Mouse (Mus musculus) limb, embryonic 15.5 days (tissue): ENCODE measurements around the gene Adck1. TPM values are rescaled to one million over a fixed set of nuclear protein-coding genes. Genes with fewer than 3 reads are reported as not detected.
"Not testable (repeated sequence)": the region's sequence is repeated elsewhere in the genome, so short reads cannot be mapped to it uniquely, and the experiment has no call there.

ENCODE experiments used
- ATAC-seq: fragments of 200-750 bp; cut with Nextera tagmentation; 2 replicates; pipeline ENCODE4 v1.8.0; 2017; ENCODE audit warnings: low read depth, moderate TSS enrichment; ENCODE audit not compliant: insufficient number of reproducible peaks, low FRiP score, low TSS enrichment
- H3K27ac ChIP-seq: fragments of 300-500 bp; sonication (generic); 2 replicates; pipeline ENCODE4 v1.5.1; 2015; ENCODE audit warnings: moderate library complexity, mild to moderate bottlenecking, inconsistent platforms
- H3K27me3 ChIP-seq: fragments of 300-500 bp; sonication (generic); 2 replicates; pipeline ENCODE4 v1.6.1; 2015; ENCODE audit warnings: inconsistent platforms
- H3K36me3 ChIP-seq: fragments of 300-500 bp; sonication (generic); 2 replicates; pipeline ENCODE4 v1.6.1; 2015; ENCODE audit warnings: inconsistent platforms
- H3K4me1 ChIP-seq: fragments of 300-500 bp; sonication (generic); 2 replicates; pipeline ENCODE4 v1.6.1; 2015; ENCODE audit warnings: inconsistent platforms
- H3K4me2 ChIP-seq: fragments of 300-500 bp; sonication (generic); 2 replicates; pipeline ENCODE4 v1.6.1; 2015; ENCODE audit warnings: mild to moderate bottlenecking, inconsistent platforms
- H3K4me3 ChIP-seq: fragments of 300-500 bp; sonication (generic); 2 replicates; pipeline ENCODE4 v1.5.1; 2015; ENCODE audit warnings: mild to moderate bottlenecking, inconsistent platforms
- H3K9ac ChIP-seq: fragments of 300-500 bp; sonication (generic); 2 replicates; pipeline ENCODE4 v1.6.1; 2015; ENCODE audit warnings: inconsistent platforms
- H3K9me3 ChIP-seq: fragments of 300-500 bp; sonication (generic); 2 replicates; pipeline ENCODE4 v1.6.1; 2016; ENCODE audit warnings: inconsistent platforms
- WGBS: fragments of 180-500 bp; shearing (Covaris S2); methylation state at CpG from one replicate; pipeline ENCODE4 v1.1.7; 2015; 5-methylcytosine and 5-hydroxymethylcytosine counted together
- polyA plus RNA-seq: library from polyadenylated mRNA; unstranded; fragments of >200 nt; fragmentation: Nextera tagmentation; extraction: Ambion mirVana; gene quantifications from 2 replicates; pipeline ENCODE4 v1.2.1, GENCODE M21; 2015

The Adck1 gene
- polyA plus RNA-seq, 1 experiment from 2014 or later = 18.7 TPM

- no peaks in the 10 kb centered on the region for H3K4me1 ChIP-seq
- no peaks in the 10 kb centered on the region for H3K9me3 ChIP-seq
- H3K36me3 ChIP-seq = peaks cover 13% of the 10 kb centered on the region
- H3K27me3 ChIP-seq = no peaks in the 10 kb centered on the region
- no peak overlapping the region for H3K4me2 ChIP-seq
- H3K9ac ChIP-seq = no peak overlapping the region
- H3K4me3 ChIP-seq = no peak overlapping the region
- WGBS = 90% methylated on average over 6 of the region's 6 CpGs
- no peak for ATAC-seq
- no peak overlapping the region for H3K27ac ChIP-seq
These were observed 100.7 kb downstream of the Adck1 start for GRCm38 (mm10) chr12:88461026-88461425.

GRCm38 (mm10) chr12:88463588-88464290 is 103.4 kb downstream of the Adck1 start:
- no peak overlapping the region for H3K9ac ChIP-seq
- no peaks in the 10 kb centered on the region for H3K27me3 ChIP-seq
- H3K4me3 ChIP-seq = no peak overlapping the region
- H3K4me1 ChIP-seq = no peaks in the 10 kb centered on the region
- ATAC-seq = no peak
- H3K9me3 ChIP-seq = no peaks in the 10 kb centered on the region
- WGBS = 83% methylated on average over 10 of the region's 10 CpGs
- no peak overlapping the region for H3K4me2 ChIP-seq
- peaks cover 10% of the 10 kb centered on the region for H3K36me3 ChIP-seq
- no peak overlapping the region for H3K27ac ChIP-seq

GRCm38 (mm10) chr12:88466801-88467200 is 106.4 kb downstream of the Adck1 start:
- Histone ChIP-seq H3K4me2 (no peak overlapping the region), H3K27ac (no peak overlapping the region), H3K36me3 (no peaks in the 10 kb centered on the region), H3K4me1 (no peaks in the 10 kb centered on the region), H3K9ac (no peak overlapping the region), H3K27me3 (no peaks in the 10 kb centered on the region), H3K4me3 (no peak overlapping the region), H3K9me3 (no peaks in the 10 kb centered on the region)
- WGBS = 75% methylated on average over 6 of the region's 6 CpGs
- no peak for ATAC-seq

- Histone ChIP-seq H3K4me3 (no peak overlapping the region), H3K36me3 (no peaks in the 10 kb centered on the region), H3K9ac (no peak overlapping the region), H3K4me2 (no peak overlapping the region), H3K27me3 (no peaks in the 10 kb centered on the region), H3K9me3 (no peaks in the 10 kb centered on the region), H3K4me1 (no peaks in the 10 kb centered on the region), H3K27ac (no peak overlapping the region)
- WGBS = 43% methylated on average over 3 of the region's 3 CpGs
- no peak for ATAC-seq
These were observed 106.9 kb downstream of the Adck1 start for GRCm38 (mm10) chr12:88467257-88467656.

GRCm38 (mm10) chr12:88467935-88468465 is 107.6 kb downstream of the Adck1 start:
- ATAC-seq = no peak
- no peaks in the 10 kb centered on the region for H3K4me1 ChIP-seq
- H3K27ac ChIP-seq = no peak overlapping the region
- H3K36me3 ChIP-seq = no peaks in the 10 kb centered on the region
- WGBS = 70% methylated on average over 5 of the region's 5 CpGs
- H3K27me3 ChIP-seq = no peaks in the 10 kb centered on the region
- H3K9me3 ChIP-seq = no peaks in the 10 kb centered on the region
- H3K9ac ChIP-seq = no peak overlapping the region
- no peak overlapping the region for H3K4me2 ChIP-seq
- no peak overlapping the region for H3K4me3 ChIP-seq

GRCm38 (mm10) chr12:88468691-88469090 is 108.3 kb downstream of the Adck1 start:
- Histone ChIP-seq H3K27me3 (no peaks in the 10 kb centered on the region), H3K4me2 (no peak overlapping the region), H3K4me1 (no peaks in the 10 kb centered on the region), H3K36me3 (no peaks in the 10 kb centered on the region), H3K4me3 (no peak overlapping the region), H3K27ac (no peak overlapping the region), H3K9me3 (no peaks in the 10 kb centered on the region), H3K9ac (no peak overlapping the region)
- 70% methylated on average over 6 of the region's 6 CpGs for WGBS
- no peak for ATAC-seq

- not testable (repeated sequence) for H3K36me3 ChIP-seq, ATAC-seq, H3K9me3 ChIP-seq, H3K4me2 ChIP-seq, H3K27ac ChIP-seq, H3K27me3 ChIP-seq, H3K9ac ChIP-seq, H3K4me1 ChIP-seq, H3K4me3 ChIP-seq
- 61% methylated on average over 10 of the region's 10 CpGs for WGBS
These were observed 111.5 kb downstream of the Adck1 start for GRCm38 (mm10) chr12:88471884-88472283.

- H3K4me2 ChIP-seq = no peak overlapping the region
- no peak overlapping the region for H3K27ac ChIP-seq
- H3K9ac ChIP-seq = no peak overlapping the region
- WGBS = 61% methylated on average over 3 of the region's 3 CpGs
- no peaks in the 10 kb centered on the region for H3K9me3 ChIP-seq
- H3K36me3 ChIP-seq = no peaks in the 10 kb centered on the region
- H3K27me3 ChIP-seq = no peaks in the 10 kb centered on the region
- ATAC-seq = no peak
- no peak overlapping the region for H3K4me3 ChIP-seq
- no peaks in the 10 kb centered on the region for H3K4me1 ChIP-seq
These were observed 112.5 kb downstream of the Adck1 start for GRCm38 (mm10) chr12:88472832-88473231.

- H3K4me3 ChIP-seq = no peak overlapping the region
- H3K4me2 ChIP-seq = no peak overlapping the region
- no peak overlapping the region for H3K27ac ChIP-seq
- WGBS = 82% methylated on average over 6 of the region's 6 CpGs
- no peaks in the 10 kb centered on the region for H3K9me3 ChIP-seq
- no peak overlapping the region for H3K9ac ChIP-seq
- no peaks in the 10 kb centered on the region for H3K4me1 ChIP-seq
- ATAC-seq = no peak
- no peaks in the 10 kb centered on the region for H3K27me3 ChIP-seq
- no peaks in the 10 kb centered on the region for H3K36me3 ChIP-seq
These were observed 113.4 kb downstream of the Adck1 start for GRCm38 (mm10) chr12:88473796-88474195.

GRCm38 (mm10) chr12:88475833-88476232 is 115.5 kb downstream of the Adck1 start:
- Histone ChIP-seq H3K4me3 (no peak overlapping the region), H3K36me3 (no peaks in the 10 kb centered on the region), H3K27me3 (no peaks in the 10 kb centered on the region), H3K27ac (no peak overlapping the region), H3K4me1 (no peaks in the 10 kb centered on the region), H3K9ac (no peak overlapping the region), H3K9me3 (no peaks in the 10 kb centered on the region), H3K4me2 (no peak overlapping the region)
- WGBS = 85% methylated on average over 3 of the region's 3 CpGs
- ATAC-seq = no peak

- no peak overlapping the region for H3K27ac ChIP-seq
- WGBS = 83% methylated on average over 6 of the region's 6 CpGs
- H3K36me3 ChIP-seq = no peaks in the 10 kb centered on the region
- H3K4me2 ChIP-seq = no peak overlapping the region
- no peak overlapping the region for H3K4me3 ChIP-seq
- ATAC-seq = no peak
- H3K27me3 ChIP-seq = no peaks in the 10 kb centered on the region
- no peaks in the 10 kb centered on the region for H3K9me3 ChIP-seq
- H3K4me1 ChIP-seq = no peaks in the 10 kb centered on the region
- no peak overlapping the region for H3K9ac ChIP-seq
These were observed 116.3 kb downstream of the Adck1 start for GRCm38 (mm10) chr12:88476702-88477101.

- Histone ChIP-seq H3K9me3 (no peaks in the 10 kb centered on the region), H3K36me3 (no peaks in the 10 kb centered on the region), H3K9ac (no peak overlapping the region), H3K27ac (no peak overlapping the region), H3K4me1 (no peaks in the 10 kb centered on the region), H3K27me3 (no peaks in the 10 kb centered on the region), H3K4me3 (no peak overlapping the region), H3K4me2 (no peak overlapping the region)
- ATAC-seq = no peak
- 80% methylated on average over 3 of the region's 3 CpGs for WGBS
These were observed 121.3 kb downstream of the Adck1 start for GRCm38 (mm10) chr12:88481657-88482056.

- H3K4me2 ChIP-seq = no peak overlapping the region
- H3K9me3 ChIP-seq = no peaks in the 10 kb centered on the region
- no peak overlapping the region for H3K9ac ChIP-seq
- ATAC-seq = no peak
- H3K27ac ChIP-seq = no peak overlapping the region
- H3K4me1 ChIP-seq = no peaks in the 10 kb centered on the region
- H3K27me3 ChIP-seq = no peaks in the 10 kb centered on the region
- H3K36me3 ChIP-seq = no peaks in the 10 kb centered on the region
- H3K4me3 ChIP-seq = no peak overlapping the region
- 74% methylated on average over 2 of the region's 2 CpGs for WGBS
These were observed 130.5 kb downstream of the Adck1 start for GRCm38 (mm10) chr12:88490881-88491280.
